Mouse (Mus musculus) stomach, embryonic 16.5 days (tissue): Measurements from ENCODE around the gene Ephb1. TPM values are rescaled to one million over a fixed set of nuclear protein-coding genes. Genes with fewer than 3 reads are reported as not detected.

ENCODE experiments used
- ATAC-seq: fragments of 200-750 bp; cut with Nextera tagmentation; 2 replicates; pipeline ENCODE4 v1.8.0; 2017; ENCODE audit warnings: moderate number of reproducible peaks, moderate TSS enrichment; ENCODE audit not compliant: insufficient read depth, low FRiP score
- H3K27ac ChIP-seq: fragments of 300-500 bp; sonication (generic); 2 replicates; pipeline ENCODE4 v1.5.1; 2014; ENCODE audit warnings: low read length
- H3K27me3 ChIP-seq: fragments of 300-500 bp; sonication (generic); 2 replicates; pipeline ENCODE4 v1.6.1; 2014; ENCODE audit warnings: low read length, control low read depth, mixed read lengths; ENCODE audit not compliant: control insufficient read depth, insufficient read depth
- H3K36me3 ChIP-seq: fragments of 300-500 bp; sonication (generic); 2 replicates; pipeline ENCODE4 v1.6.1; 2014; ENCODE audit warnings: low read length; ENCODE audit not compliant: control insufficient read depth, insufficient read depth
- H3K4me1 ChIP-seq: fragments of 300-500 bp; sonication (generic); 2 replicates; pipeline ENCODE4 v1.6.1; 2014; ENCODE audit warnings: low read length, control low read depth, mixed read lengths; ENCODE audit not compliant: control insufficient read depth, insufficient read depth
- H3K4me2 ChIP-seq: fragments of 300-500 bp; sonication (generic); 2 replicates; pipeline ENCODE4 v1.6.1; 2014; ENCODE audit warnings: low read depth, low read length, mixed read lengths
- H3K4me3 ChIP-seq: fragments of 300-500 bp; sonication (generic); replicated peaks from 2 replicates; pipeline ENCODE4 v1.5.1; 2014; ENCODE audit warnings: mild to moderate bottlenecking, low read length
- H3K9ac ChIP-seq: fragments of 300-500 bp; sonication (generic); 2 replicates; pipeline ENCODE4 v1.6.1; 2014; ENCODE audit warnings: low read length
- H3K9me3 ChIP-seq: fragments of 300-500 bp; sonication (generic); replicated peaks from 2 replicates; pipeline ENCODE4 v1.6.1; 2016; ENCODE audit warnings: low read length, control low read depth; ENCODE audit not compliant: control insufficient read depth
- WGBS: fragments of 180-500 bp; shearing (Covaris S2); extraction: QIAGEN DNeasy Blood & Tissue Kit; methylation state at CpG from one replicate; pipeline ENCODE4 v1.1.7; 2014; 5-methylcytosine and 5-hydroxymethylcytosine counted together
- polyA plus RNA-seq: library from polyadenylated mRNA; unstranded; fragments of >200 nt; fragmentation: Nextera tagmentation; extraction: Ambion mirVana; gene quantifications from 2 replicates; pipeline ENCODE4 v1.2.1, GENCODE M21; 2015

Gene Ephb1
- polyA plus RNA-seq, 1 experiment from 2014 or later, result 3.6 TPM

DNA sequence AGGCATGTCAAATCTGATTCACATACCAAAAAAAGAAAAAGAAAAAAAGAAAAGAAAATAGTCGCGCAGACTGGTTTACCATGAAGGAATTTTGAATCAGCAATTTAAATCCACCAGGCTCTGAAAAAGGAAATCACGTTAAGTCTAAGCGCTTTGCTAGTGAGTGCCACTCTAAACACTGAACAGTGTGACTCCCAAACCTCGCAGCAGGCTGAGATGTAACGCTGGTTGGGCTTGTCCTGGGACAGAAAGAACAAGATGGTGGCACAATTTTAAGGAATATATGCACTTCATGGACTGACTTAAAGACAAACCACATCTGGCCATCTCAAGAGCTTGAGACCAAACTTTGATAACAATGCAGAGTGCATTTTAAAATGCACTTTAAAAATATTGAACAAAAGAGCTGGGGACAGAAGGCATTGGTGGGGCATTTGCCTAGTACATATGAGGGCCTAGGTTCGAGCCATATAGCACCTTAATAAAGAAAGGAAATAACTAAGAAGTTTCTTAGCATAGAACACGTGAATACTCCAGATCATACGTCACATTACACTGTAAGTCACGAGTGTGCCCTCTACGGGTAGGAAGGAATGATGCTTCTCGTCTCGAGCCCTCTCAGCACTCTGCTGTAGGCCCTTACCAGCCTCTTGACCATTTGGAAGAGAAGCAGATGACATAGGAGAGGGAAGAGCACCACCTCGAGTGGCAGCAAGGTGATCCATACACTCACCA is 16.7 kb upstream of the Ephb1 start:
- Histone ChIP-seq H3K4me1 (no peaks in the 10 kb centered on the region), H3K36me3 (no peaks in the 10 kb centered on the region), H3K9me3 (no peaks in the 10 kb centered on the region), H3K4me2 (no peak overlapping the region), H3K27me3 (no peaks in the 10 kb centered on the region), H3K9ac (no peak overlapping the region), H3K4me3 (no peak overlapping the region), H3K27ac (no peak overlapping the region)
- WGBS, result 49% methylated on average over 14 of the region's 14 CpGs
- no peak for ATAC-seq

DNA sequence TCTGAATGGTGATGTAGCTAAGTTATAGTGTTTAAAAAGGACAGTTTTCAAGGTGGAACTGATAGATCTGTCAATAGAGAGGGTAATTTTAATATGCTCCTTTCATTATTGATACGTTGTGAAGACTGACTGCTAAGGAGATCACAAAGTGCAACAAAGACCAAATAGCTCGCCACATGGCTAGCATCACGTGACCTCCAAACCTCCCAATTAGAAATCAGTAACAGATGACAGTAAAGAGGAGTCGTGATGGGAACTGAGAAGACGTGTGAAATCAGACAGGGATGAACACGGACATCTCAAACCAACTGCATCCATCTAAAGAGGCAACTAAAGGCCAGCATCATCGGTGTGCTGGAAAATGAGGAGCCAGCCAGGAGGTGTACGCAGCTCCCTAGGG is 15.6 kb upstream of the Ephb1 start:
- no peak overlapping the region for H3K4me3 ChIP-seq
- H3K27ac ChIP-seq, result no peak overlapping the region
- 63% methylated on average over 8 of the region's 8 CpGs for WGBS
- H3K4me1 ChIP-seq, result no peaks in the 10 kb centered on the region
- H3K36me3 ChIP-seq, result no peaks in the 10 kb centered on the region
- no peak for ATAC-seq
- H3K9me3 ChIP-seq, result no peaks in the 10 kb centered on the region
- no peak overlapping the region for H3K9ac ChIP-seq
- no peak overlapping the region for H3K4me2 ChIP-seq
- no peaks in the 10 kb centered on the region for H3K27me3 ChIP-seq

DNA sequence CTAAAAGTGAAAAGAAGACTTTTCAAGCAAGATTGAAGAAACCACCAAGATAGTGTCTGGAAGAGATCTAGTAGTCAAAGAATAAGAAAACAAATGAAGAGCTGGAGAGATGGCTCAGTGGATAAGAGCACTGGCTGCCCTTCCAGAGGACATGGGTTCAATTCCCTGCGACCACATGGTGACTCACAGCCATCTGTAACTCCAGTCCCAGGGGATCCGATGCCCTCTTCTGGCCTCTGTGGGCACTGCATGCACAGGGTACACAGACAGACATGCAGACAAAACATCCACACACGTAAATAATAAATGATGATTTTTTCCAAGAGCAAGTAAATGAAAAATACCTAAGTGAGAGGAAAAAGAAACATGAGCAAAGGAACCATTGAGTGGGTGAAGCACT is 14.6 kb upstream of the Ephb1 start:
- H3K9me3 ChIP-seq, result no peaks in the 10 kb centered on the region
- no peak overlapping the region for H3K9ac ChIP-seq
- H3K36me3 ChIP-seq, result no peaks in the 10 kb centered on the region
- no peak overlapping the region for H3K4me3 ChIP-seq
- no peaks in the 10 kb centered on the region for H3K4me1 ChIP-seq
- H3K27me3 ChIP-seq, result no peaks in the 10 kb centered on the region
- no peak for ATAC-seq
- H3K27ac ChIP-seq, result no peak overlapping the region
- 83% methylated on average over 3 of the region's 3 CpGs for WGBS
- H3K4me2 ChIP-seq, result no peak overlapping the region

DNA sequence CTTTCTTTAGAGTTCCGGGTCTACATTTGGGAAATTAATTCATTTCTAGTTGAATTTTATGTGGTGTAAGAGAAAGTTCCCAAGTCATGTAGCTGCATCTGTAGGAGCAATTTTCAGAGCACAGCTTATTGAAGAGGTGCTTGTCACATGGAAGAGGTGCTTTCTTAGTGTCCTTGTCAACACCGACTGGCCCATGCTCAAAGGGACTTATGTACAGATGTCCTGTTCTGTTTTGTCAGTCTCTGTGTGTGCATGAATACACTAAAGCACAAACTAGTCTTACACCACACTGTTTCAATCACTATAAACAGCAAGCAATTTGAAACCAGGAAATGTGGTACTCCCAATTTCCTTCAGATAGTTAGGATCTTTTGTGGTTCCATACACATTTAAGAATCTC is 13.3 kb upstream of the Ephb1 start:
- Histone ChIP-seq H3K27me3 (no peaks in the 10 kb centered on the region), H3K36me3 (no peaks in the 10 kb centered on the region), H3K4me1 (no peaks in the 10 kb centered on the region), H3K9me3 (no peaks in the 10 kb centered on the region), H3K4me2 (no peak overlapping the region), H3K9ac (no peak overlapping the region), H3K4me3 (no peak overlapping the region), H3K27ac (no peak overlapping the region)
- WGBS, result 91% methylated on average over 2 of the region's 2 CpGs
- ATAC-seq, result no peak

DNA sequence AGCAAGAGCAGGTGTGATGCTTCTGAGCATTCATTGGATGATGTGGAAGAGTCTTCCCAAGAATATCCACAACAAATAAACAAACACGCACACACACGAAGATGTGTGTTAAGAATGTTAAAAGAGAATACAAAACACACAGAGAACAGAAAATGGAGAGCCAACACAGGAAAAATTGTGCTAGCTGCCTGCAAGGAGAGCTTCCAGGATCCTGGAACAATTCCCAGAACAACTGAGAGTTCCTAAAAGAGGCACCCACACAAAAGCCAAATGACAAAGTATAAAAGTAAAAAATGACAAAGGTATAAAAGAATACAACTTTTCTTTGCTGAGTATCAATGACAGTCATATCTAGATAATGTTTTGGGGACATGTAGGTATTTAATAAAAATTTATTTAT is 11.0 kb upstream of the Ephb1 start:
- no peaks in the 10 kb centered on the region for H3K27me3 ChIP-seq
- H3K4me3 ChIP-seq, result no peak overlapping the region
- WGBS, result 78% methylated on average over 2 of the region's 2 CpGs
- H3K36me3 ChIP-seq, result no peaks in the 10 kb centered on the region
- ATAC-seq, result no peak
- no peaks in the 10 kb centered on the region for H3K9me3 ChIP-seq
- no peaks in the 10 kb centered on the region for H3K4me1 ChIP-seq
- H3K9ac ChIP-seq, result no peak overlapping the region
- no peak overlapping the region for H3K27ac ChIP-seq
- no peak overlapping the region for H3K4me2 ChIP-seq

DNA sequence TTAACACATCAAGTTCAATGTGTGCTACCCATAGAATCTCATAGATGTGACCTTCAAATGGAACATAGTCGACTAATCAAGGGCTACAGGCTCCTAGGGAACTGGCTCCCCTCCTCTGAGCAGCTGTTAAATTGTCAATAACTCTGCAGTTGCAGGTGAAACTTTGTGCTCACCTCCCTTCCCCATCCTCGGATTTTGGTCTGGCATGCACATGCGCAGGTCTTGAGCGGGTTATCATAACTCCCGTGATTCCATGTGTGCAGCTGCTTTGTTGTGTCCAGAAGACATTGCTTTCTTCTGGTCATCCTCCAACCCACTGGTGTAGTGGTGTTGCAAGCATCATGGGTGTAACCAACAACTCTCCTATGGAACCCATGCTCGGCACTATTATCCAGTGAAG is 4.8 kb upstream of the Ephb1 start:
- H3K4me2 ChIP-seq, result no peak overlapping the region
- H3K9me3 ChIP-seq, result no peaks in the 10 kb centered on the region
- no peak overlapping the region for H3K9ac ChIP-seq
- no peaks in the 10 kb centered on the region for H3K4me1 ChIP-seq
- H3K27ac ChIP-seq, result no peak overlapping the region
- ATAC-seq, result no peak
- 90% methylated on average over 6 of the region's 6 CpGs for WGBS
- H3K4me3 ChIP-seq, result no peak overlapping the region
- peaks cover 17% of the 10 kb centered on the region for H3K27me3 ChIP-seq
- no peaks in the 10 kb centered on the region for H3K36me3 ChIP-seq

DNA sequence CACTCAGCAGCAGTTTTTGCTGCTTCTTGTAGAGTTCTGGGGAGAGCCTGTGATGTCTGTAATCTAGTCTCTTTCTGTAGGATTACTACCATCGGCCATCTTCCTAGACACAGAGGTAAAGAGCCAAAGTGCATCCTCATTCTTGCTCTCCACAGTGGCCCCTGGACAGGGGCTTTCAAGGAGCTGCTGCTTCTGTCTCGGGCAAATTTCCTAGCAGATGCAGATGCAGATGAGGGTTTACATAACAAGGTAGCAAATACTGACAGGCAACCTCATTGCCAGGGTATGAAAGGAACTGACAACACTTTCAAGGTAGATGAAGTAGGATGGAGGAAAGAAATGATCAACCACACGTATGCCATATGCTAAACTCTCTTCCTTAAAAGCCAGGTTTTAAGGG is 4.2 kb upstream of the Ephb1 start:
- Histone ChIP-seq H3K9ac (no peak overlapping the region), H3K4me1 (0 out of 2 replicates have a peak, but pooled peaks cover 3% of the 10 kb centered on the region), H3K36me3 (no peaks in the 10 kb centered on the region), H3K4me2 (no peak overlapping the region), H3K9me3 (no peaks in the 10 kb centered on the region), H3K4me3 (no peak overlapping the region), H3K27me3 (peaks cover 23% of the 10 kb centered on the region), H3K27ac (no peak overlapping the region)
- ATAC-seq, result no peak
- 74% methylated on average over 3 of the region's 3 CpGs for WGBS

DNA sequence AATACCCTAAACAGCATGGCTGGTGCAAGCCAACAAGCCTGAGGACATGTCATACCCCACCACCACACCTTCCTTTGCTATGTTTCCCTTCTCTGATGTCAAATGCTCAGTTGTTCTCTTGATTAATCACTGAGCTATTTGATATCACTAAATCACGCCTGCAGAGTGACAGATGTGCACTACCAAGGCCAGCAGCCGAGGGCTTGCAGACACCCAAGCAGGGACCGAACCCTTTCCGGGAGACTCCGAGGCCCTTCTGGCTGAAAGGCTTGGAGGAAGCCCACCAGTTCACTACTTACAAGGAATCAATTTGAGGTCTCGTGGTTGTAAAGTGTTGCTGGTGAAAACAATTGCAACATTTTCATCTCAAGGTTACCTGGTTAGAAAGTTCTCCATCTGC is 3.5 kb upstream of the Ephb1 start:
- Histone ChIP-seq H3K36me3 (no peaks in the 10 kb centered on the region), H3K4me3 (no peak overlapping the region), H3K4me1 (peaks cover 5% of the 10 kb centered on the region; the same call in 1 of the 2 replicates), H3K27me3 (peaks cover 30% of the 10 kb centered on the region), H3K9me3 (no peaks in the 10 kb centered on the region), H3K4me2 (no peak overlapping the region), H3K9ac (no peak overlapping the region), H3K27ac (no peak overlapping the region)
- no peak for ATAC-seq
- 68% methylated on average over 6 of the region's 6 CpGs for whole genome bisulfite sequencing

DNA sequence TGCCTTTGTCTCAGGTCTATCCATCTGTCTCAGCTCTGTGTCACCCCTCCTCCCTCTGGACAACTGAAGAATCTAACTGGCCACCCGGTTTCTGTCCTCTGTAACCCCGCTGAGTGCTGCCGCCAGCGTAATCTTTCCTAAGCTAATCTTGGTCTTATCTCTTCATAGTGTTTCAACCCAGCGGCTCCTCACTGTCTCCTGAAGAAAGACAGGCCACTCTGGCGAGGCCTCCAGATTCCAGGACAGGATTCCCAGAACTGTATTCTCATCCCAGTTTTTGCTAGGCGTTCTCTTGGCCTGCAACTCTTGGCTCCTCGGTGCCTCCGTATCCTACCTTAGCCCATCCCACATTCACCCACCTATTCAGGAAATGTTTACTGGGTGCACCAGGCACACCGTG is 2.0 kb upstream of the Ephb1 start:
- H3K27me3 ChIP-seq, result peaks cover 45% of the 10 kb centered on the region
- no peaks in the 10 kb centered on the region for H3K9me3 ChIP-seq
- H3K4me3 ChIP-seq, result no peak overlapping the region
- H3K36me3 ChIP-seq, result no peaks in the 10 kb centered on the region
- WGBS, result 37% methylated on average over 10 of the region's 10 CpGs
- H3K27ac ChIP-seq, result no peak overlapping the region
- no peak for ATAC-seq
- H3K4me2 ChIP-seq, result no peak overlapping the region
- peaks cover 5% of the 10 kb centered on the region; the same call in 1 of the 2 replicates for H3K4me1 ChIP-seq
- no peak overlapping the region for H3K9ac ChIP-seq
